Mouse (Mus musculus) monocyte, adult 2 months (primary cell): ENCODE measurements at regions not wholly inside any gene's neighbourhood (a gene's known extent, or its start where the extent isn't known, plus 50 kb on each side); places are given as distances from the start of the nearest gene placed in this dataset.

ENCODE experiments used
- DNase-seq, 2 experiments: peaks; one replicate each; pipeline ENCODE4 v3.0.0; 2022; ENCODE audit warnings: low spot score in 2 of 2, low read depth in 1 of 2

DNA sequence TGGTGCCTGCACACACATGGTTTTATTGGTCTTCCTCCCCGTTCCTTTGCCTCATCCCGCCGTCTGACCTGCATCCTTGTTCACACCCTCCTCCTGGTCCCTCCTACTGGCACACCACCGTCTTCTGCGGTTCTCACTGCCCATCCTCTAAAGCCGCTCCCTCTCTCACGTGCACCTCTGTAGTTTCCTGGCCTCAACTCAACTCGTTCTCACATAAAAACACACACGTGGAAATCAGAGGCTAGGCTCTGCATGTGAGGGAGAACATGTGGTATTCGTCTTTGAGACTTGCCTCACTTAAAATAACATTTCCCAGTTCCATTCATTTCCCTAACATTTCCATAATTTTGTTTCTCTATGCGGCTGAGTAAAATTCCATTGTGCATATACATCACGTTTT, 69.5 kb downstream of the Aldh8a1 start:
- no peak for DNase-seq

DNA sequence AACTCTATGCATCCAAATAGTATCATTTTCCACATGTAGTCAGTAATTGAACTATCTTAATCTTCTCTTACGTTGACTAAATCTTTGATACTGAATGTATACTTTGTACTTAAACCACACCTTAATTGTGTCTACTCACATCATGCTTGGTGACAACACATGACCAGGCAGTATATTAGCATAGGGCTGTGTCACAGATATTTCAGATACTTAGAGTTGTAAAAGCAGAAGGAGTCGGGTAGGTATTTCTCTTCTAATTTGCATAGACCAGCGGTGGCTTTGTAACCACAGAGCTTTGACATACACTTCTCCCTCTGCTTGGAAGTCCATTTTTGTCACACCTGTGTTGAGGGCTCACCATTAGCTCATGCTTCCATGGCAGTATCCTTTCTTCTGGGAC, 71.0 kb downstream of the Aldh8a1 start:
- no peak for DNase-seq

- DNase-seq: no peak
Observed at GRCm38 (mm10) chr10:21448942-21449341, 71.9 kb downstream of the Aldh8a1 start.

DNA sequence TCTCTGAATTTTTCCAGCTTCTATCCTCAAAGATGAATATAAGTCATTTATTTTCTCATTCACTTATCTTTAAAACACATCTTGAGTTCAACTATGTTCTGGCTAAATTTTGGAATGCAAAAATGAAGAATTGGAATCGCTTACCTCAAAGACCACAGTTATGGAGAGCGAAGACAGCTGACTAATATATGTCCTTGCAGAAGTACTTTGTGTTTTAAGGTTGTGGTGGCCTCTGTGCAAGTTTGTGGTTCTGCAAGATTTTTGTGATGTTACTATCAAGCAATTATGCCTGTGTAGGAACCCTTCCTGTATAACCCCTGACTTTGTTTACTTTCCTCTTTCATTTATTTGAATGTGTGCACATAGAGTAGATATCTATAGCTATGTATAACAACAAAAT, 75.5 kb downstream of the Aldh8a1 start:
- DNase-seq: no peak

DNA sequence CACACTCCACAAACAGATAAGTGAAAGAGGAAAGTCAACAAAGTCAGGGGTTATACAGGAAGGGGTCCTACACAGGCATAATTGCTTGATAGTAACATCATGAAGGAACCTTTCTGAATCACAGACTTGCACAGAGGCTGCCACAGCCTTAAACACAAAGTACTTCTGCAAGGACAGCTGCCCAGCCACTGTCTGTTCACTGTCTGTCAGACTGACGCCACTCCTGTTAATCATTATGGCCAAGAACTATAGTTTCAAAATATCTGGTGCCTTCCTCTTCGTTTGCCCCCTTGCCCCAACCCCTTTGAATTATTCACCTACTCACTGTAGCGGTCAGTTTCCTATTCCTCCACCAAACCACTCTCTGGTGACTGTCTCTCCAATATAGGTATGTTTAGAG, 76.4 kb downstream of the Aldh8a1 start:
- DNase-seq: no peak

DNA sequence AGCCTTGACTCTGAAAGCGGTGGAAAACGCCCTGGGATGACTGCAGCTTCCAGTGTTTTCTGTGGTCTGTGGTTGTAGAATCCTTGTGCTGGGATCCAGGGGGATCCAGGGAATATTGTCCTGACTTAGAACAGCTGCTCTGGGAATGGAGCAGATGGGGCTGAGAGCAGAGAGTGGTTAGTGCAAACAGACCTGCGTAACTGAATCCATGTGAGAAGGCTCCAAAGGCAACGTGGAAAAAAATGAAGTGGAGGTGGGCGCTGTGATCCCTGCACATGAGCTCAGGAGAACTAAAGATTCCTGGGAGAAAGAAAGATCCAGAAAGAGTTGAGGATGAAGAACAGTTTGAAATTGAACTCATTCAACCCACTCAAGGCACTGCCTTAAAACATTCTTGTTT, 77.1 kb downstream of the Aldh8a1 start:
- no peak for DNase-seq

DNA sequence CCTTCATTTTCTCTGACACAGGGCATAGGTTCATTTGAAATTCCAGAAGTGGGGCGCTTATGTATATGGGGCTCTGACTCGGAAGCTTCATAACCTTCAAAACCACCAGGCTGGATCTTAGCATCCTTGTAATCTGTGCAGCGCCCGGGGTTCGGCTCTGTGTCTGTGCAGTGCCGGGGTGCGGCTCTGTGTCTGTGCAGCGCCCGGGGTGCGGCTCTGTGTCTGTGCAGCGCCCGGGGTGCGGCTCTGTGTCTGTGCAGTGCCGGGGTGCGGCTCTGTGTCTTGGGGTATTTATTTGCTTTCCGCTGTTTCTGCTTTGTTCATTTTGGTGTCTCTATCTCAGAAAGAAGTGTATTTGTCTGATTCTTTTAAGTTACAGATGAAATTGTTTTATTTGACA, 77.7 kb downstream of the Aldh8a1 start:
- no peak for DNase-seq

GRCm38 (mm10) chr10:21455863-21456262, 78.8 kb downstream of the Aldh8a1 start:
- no peak for DNase-seq

DNA sequence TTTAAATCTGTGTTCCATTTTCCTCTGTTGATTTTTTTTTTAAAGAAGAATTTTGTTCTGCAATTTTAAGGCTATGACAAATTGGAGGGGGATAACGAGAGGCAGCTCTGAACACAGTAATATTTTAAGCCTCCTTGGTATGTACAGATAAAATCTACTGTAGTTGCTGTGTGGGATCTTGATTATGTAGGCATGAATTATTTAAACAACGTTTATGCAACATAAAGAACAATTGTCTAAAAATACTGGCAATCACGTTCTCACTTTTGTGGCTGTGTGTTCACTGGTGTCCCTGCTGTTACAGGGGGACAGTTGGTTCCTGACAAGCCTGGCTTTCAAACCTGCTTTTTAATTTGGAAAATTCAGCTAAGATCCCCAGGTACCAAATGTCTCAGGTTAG, 79.3 kb downstream of the Aldh8a1 start:
- DNase-seq: no peak

DNA sequence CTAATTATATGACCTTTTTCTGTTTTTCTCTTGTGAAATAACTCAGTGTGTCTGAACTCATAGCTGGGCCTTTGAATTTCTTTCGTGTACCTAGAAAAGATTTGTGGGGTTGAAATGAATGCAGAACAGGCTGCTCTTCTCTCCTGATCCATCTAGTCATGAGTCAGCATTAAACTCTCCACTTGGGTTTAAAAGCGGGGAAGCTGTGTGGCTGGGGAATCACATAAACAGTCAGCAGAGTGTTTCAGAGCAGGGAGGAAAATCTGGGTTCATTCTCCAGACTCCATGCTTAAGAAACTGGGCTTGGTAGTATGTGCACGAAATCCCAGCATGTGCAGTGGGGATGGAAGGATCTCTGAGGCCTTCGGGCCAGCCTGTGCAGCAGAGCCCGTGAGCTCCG, 79.9 kb downstream of the Aldh8a1 start:
- no peak for DNase-seq

GRCm38 (mm10) chr10:21458608-21459007, 81.5 kb downstream of the Aldh8a1 start:
- DNase-seq: no peak

GRCm38 (mm10) chr10:21460062-21460461, 83.0 kb downstream of the Aldh8a1 start:
- no peak for DNase-seq

DNA sequence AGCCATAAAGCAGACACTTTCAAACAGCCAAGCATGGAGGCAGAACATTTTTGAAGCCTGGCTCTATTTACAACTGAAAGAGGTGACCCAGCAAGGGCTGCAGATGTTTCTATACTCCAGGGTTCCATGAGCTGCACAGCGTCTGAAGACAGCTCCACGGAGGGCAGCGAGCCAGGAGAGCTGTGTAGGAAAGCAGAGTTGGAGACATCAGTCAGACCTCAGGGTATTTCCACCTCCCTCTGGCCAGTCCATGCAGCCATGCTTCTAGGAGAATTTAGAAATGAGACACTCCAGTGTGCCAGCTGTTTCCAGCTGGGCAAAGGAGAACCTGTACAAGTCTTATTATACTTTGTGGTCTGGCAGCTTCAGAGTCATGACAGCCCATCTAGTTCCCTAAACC, 85.8 kb downstream of the Aldh8a1 start:
- no peak for DNase-seq

- DNase-seq: peak in 1 of 2 experiments; percentile 53
Observed at GRCm38 (mm10) chr10:21465362-21465761, 88.3 kb downstream of the Aldh8a1 start.

DNA sequence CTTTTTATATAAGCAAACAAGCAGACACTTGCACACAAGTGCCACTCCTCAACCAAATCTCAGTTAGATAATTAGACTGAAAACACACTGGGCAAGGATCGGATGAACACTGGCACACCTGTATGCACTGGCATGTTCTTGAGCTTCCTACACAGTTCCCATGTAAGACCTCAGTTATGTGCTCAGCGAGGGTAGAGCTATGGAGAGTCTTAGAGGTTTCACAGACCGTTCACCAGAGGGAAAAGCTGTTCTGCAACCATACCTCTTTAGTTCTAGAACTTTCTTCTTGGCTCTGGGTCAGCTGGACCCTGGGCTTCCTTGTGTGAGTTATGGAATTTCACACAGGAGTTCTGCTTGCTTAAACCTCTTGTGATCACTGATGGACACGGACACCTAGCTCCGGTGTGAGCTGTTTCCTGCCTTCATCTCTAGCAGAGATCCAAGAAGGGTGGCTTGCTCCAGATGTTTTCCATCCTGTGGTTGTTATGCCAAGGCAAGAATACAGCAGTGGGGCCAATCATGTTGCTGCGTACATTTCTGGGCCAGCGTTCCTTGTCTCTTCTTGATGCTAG, 88.8 kb downstream of the Aldh8a1 start:
- DNase-seq: no peak

DNA sequence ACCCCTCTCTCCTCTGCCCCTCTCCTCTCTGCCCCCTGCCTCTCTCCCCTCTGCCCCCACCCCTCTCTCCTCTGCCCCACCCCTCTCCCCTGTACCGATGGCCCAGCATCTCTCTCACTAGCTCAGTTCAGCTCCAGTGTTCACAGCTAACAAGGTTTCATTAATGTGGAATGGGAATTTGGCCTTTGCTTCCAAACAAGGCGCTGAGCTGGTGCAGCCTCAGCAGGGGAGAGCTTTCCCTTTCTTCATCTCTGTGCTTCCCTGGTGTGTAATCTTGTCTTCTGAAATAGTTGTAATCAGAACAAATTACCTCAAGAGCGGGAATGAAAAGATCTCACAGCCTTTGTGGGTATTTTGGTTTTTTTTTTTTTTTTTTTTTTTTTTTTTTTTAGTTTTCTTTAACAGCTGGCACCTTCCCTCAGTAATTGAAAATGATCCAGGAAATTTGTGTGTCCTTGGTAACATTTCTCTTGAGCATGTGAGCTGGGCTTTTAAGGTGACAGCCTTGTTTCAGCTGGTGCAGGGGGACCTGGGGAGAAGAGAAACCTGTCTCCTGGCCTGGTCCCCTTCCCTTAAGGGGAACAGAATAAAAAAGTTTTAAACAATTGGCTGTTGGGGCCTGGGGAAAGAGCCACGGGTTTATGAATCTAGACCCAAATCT, 90.5 kb downstream of the Aldh8a1 start:
- no peak for DNase-seq

GRCm38 (mm10) chr10:21468421-21468820, 91.3 kb downstream of the Aldh8a1 start:
- DNase-seq: no peak

DNA sequence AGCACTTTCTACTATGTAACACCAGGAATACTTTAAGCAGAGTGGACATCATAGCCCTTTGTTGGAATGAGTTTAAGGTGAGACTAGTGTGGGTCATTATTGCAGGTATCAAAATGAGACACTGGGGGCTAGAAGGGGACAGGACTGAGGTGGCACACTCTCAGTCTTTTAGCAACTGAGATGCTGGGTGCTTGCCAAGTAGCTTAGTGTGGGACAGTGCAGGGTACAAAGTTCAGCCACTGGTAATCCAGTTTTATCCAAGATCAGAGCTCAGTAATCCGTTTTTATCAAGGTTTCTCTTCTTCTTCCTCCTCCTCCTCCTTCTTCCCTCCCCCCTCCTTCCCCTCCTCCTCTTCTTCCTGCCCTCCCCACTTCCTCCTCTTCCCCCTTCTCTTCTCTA, 92.9 kb downstream of the Aldh8a1 start:
- no peak for DNase-seq

GRCm38 (mm10) chr10:21470589-21470988, 93.5 kb downstream of the Aldh8a1 start:
- DNase-seq: no peak

- DNase-seq: no peak
Observed at GRCm38 (mm10) chr10:21474242-21474641, 97.2 kb downstream of the Aldh8a1 start.

DNA sequence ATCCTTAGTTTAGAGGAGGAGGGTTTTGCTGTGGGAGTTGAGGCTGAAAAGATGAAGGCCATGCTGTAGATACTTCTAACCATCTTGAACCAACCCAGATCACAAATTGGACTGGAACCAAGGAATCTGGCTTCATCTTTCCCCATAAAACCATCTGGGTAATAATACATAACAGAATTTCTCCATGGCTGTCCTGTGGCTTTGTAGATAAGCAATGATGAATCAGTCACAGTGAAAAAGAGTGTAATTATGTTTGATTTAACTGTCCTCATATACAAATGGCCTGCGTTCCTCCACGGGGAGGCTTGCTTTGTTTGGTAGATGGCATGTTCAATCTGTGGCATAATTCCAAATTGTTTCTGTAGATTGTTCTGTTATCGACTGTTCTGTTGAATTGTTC, 100.9 kb downstream of the Aldh8a1 start:
- no peak for DNase-seq

DNA sequence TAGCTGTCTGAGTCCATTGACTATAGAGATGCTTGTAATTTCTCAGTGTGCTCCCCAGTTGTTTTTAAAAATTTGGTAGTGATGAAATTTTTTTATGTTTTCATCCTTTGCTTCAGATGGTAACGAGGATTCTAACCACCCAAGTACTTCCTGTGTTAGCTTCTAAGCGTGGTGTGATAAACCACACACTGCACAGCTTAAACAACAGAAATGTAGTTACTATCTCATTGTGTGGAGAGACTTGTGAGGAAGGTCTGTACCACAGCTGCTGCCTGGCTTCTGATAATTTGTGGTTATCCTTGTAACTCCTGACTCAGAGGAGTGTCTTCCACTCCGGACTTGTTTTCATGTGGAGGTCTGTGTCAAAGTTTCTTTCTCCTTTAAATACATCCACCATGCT, 102.3 kb downstream of the Aldh8a1 start:
- DNase-seq: no peak

GRCm38 (mm10) chr10:21481255-21481654, 104.2 kb downstream of the Aldh8a1 start:
- no peak for DNase-seq
